Mouse (Mus musculus) testis, postnatal 14 days (tissue): ENCODE data around the gene Ntsr1.
A peak's percentile ranks its signal among the peaks of the same experiment; 100 is the strongest.

Experiments used
- DNase-seq: peaks from one replicate; pipeline ENCODE4 v3.0.0; 2021; ENCODE audit warnings: low spot score

The Ntsr1 gene

DNA sequence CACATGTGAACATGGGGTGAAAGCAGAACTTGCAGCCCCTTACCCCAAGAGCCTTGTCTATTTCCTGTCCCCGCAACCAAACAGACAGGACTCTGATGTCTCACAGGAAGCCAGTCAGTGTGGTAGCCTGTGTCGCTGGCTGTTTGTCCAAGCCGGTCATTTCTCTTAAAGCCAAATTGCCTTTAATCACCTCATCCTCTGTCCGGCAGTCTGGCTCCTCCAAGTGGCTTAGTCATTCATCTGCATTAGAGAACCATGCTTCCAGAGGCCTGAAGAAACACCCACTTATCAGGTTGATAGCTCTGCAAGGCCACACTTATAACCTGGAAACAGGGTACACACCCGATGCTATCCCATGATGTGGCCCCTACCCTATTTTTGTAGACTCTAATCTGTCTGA, 62.4 kb downstream of the Ntsr1 start:
- DNase-seq = no peak

DNA sequence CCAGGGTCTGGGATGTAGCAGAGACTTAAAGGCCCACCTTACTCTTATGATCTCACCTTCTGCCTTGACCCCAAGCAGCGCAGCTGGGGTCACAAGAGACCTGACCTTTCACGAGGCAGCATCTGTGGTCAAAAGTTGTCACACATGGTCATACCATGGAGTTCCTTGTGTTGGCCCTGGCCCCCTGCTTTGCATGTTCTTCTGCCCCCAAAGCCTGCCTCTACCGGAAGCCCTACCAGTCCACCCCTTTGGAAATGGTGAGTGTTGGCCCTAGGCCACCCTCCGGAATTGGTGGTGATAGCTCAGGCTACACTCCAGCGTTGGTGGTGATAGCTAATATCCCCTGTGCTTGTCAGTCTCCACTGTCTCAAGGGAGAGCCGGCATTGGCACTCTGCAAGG, 63.5 kb downstream of the Ntsr1 start:
- DNase-seq = no peak

DNA sequence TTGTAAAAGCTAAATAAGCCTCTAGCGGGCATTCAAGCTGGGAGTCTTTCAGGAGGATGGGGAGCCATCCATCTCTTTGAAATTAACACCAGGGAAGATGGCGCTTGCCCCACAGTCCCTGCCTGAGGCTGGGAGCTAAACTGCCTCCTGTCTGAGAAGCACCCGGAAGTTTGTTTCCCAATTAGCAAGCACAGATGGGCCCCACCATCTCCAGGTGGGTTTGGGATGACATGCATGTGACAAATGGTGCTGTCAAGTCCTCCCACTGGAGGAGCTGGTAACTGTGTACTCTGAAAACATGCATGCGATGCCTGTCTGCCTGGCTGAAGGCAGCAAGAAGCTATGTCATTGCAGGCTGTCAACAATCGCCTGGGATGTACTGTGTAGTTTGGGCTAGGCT, 64.1 kb downstream of the Ntsr1 start:
- no peak for DNase-seq

DNA sequence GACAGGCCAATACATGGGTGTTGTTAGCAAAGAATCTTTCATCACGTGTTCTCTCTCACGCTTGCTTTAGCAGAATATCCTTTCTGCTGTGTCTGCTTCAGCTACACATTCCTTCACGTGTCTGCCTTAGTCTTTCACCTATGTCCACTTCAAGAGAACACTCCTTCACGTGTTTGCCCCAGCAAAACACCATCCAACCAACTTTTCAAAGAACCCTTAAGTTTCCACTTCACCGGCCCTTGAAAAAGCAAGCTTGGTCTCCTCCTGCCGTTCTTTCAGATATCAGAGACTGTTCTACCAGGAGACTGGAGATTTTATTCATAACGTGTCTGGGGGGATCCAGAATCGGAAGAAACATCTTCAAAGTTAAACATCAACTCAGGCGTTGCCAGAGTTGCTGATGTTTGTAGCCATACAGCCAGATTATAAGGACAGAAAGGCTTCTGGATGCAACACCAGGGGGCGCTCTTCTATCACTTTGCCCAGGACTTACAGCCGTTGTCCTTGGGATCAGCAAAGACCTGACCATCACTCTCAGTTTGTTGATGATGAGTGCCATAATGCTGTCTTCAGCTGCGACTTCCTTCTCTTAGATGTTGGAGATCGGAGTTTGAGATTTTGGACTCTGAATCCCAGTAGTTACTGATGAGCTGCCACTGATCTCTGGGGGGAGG, 66.6 kb downstream of the Ntsr1 start:
- peak; percentile 57 for DNase-seq

DNA sequence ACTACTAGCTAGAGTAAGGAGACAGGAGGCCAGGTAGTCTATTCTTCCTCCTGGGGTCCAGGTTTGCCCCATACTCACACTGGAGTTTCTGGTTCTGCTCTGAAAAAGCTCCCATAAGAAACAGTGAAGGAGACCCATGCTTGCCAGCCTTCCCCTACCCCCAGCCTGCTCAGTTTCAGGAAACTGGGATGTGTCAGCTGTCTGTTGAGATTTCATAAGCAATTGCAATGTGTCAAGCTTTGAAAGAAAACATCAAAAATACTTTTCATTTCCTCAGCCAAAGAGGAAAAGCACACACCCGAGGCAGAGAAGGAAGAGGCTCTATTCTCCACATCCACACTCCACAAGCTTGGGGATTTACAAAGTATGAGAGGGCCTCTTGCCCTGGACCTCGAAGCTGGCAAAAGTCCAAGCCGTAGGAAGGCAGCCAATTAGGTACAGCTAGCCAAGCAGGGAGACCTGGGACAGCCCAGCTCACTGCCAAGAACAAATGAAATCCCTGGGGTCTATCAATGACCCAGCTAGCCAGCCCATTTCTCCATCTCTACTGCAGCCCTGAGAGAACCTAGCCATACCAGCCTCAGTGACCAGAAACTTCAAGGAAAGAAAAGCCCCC, 69.4 kb downstream of the Ntsr1 start:
- no peak for DNase-seq

DNA sequence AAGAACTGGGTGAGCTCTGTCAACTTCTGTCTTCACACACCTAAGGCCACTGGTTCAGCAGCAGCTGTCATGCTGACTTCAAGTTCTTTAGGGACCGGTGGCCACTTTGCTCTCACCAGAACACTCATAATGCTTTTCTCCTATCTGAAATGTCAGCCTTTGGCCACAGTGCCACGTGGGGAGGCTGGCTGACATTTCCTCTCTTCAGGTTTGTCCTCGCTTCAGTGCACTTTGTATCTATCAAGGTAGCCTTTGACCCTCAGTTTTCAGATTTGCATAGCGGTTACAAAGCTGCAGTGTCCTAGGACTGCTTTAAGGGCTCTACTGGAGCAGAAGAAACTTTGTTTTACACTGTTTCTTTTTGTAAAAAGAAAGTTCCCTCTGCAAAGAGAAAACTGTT, 76.7 kb downstream of the Ntsr1 start:
- DNase-seq = peak; percentile 63

DNA sequence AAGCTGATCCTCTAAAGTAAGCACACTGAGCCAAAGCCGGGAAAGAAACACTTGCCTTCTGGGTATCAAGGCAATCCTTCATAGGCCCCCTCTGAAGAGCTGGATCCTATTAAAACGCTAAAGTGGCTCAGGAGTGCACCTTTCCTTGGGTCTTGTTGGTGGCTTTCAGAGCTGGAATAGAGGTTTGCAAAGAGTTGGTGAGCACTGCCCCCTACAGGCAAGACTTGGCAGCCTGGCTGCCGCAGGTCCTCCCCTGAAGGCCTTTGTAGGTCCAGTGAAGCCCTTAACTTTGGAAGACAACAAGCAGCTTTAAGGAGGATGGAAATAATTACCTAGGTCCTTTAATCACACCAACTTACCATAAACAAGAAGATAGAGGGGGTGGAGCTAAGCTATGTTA, 78.9 kb downstream of the Ntsr1 start:
- DNase-seq = no peak

DNA sequence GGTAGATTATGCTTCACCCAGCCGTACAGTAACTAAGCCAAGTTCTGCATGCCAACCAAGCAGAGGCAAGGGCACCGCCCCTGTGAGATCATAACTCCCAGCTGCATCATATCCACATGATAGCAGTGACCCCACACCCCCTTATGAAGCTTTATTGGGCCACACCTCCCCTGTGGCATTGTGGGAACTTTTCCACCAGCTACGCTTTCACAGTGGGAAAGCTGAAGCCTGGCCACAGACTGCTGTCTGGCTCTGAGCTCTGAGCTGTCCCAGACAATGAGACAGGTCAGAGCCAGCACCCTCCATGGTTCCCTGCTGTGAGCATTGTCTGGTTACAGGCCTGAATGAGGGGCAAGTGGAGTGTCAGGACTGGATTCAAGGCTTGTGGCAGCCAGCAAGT, 81.2 kb downstream of the Ntsr1 start, which contains the start of gene Mrgbp:
TSS of gene Mrgbp (plus strand) at position 303 of the 400 bp plus-strand sequence.
- DNase-seq = no peak

DNA sequence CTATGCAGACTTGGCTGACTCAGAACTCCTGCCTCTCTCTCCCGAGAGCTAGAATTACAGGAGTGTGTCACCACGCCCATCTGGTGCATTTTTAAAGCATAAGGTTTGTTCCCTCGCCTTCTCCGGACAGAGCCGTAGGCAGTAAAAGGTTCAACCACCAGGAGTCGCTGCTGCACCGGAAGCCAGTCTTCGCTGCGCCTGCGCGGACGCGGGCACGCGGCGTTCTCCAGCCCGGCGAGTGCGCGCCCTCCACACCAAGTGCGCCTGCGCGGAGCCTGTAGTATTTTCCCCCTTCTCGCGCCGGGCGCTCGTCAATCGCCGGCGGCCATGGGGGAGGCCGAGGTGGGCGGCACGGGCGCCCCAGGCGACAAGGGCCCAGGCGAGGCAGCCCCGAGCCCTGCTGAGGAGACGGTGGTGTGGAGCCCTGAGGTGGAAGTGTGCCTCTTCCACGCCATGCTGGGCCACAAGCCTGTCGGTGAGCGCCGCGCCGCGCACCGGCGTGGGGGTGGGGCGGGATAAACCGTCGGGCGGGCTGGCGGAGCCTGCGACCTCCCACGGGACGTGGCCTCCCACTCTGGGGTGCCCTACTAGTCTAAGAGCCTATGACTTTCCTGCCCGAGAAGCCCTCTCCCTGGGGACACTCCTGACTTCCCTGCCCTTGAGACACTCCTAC, 82.8 kb downstream of the Ntsr1 start:
- peak; percentile 95 for DNase-seq

DNA sequence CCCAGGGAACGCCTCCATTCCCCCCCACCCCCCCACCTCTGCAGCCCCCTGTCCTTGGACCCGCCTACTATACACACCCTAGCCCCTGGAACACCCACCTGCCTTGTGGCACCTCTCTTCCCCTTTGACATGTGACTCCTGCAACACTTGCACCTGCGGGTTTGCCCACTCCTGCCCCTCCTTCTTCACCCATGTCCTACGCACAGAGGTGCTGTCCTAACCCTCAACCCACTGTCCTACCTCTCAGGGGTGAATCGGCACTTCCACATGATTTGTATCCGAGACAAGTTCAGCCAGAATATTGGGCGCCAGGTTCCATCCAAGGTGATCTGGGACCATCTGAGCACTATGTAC, 83.4 kb downstream of the Ntsr1 start:
- DNase-seq = no peak

DNA sequence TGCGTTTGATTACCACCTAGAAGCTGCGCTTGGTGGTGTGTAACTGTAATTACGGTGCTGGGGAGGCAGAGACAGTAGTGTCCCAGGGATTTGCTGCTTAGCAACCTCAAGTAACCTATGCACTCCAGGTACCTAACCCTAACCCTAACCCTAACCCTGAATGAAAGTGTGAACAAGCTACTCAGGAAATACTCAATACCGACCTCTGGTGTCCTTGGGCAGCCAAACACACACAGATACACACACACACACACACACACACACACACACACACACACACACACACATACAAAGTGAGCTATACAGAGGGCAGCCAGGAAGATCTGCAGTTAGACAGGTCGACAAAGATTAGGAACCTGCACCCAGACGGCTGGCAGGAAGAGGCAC, 89.0 kb downstream of the Ntsr1 start:
- no peak for DNase-seq

DNA sequence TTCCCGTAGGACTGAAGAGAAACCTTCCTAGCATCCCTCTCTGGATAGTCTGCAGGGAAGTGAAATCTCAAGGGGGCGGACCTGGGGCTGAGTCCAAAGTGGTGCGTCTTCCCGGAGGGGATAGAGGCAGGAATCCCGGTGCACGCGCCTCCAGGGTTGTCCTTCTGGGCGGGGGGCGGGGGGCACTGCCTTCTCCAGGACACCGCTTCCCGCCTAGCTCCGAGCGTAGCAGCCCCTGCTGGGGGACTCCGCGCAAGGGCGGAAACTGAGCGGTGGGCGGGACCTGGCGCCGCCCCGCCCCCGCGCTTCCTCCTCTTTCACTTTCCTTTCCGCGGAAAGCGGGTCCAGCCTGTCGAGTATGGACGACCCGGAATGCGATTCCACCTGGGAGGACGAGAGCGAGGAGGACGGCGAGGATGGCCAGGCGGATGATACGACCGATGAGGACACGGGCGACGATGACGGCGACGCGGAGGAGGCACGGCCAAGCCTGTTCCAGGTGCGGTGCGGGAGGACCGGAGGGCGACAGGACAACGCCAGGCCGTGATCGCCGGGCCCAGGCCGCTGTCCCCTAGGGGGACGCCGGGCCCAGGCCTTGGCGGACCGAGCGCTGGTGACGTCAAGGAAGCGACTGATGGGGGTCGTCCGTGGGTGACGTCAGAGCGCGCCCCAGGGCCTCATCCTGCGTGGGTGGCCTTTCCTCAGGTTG, 89.5 kb downstream of the Ntsr1 start, which contains the start of gene Ogfr:
TSS of gene Ogfr (plus strand) at position 123 of the 709 bp plus-strand sequence.
- DNase-seq = peak; percentile 86
